Mouse (Mus musculus): ENCODE measurements at regions not wholly inside any gene's neighbourhood (a gene's known extent, or its start where the extent isn't known, plus 50 kb on each side); places are given as distances from the start of the nearest gene placed in this dataset.

DNA sequence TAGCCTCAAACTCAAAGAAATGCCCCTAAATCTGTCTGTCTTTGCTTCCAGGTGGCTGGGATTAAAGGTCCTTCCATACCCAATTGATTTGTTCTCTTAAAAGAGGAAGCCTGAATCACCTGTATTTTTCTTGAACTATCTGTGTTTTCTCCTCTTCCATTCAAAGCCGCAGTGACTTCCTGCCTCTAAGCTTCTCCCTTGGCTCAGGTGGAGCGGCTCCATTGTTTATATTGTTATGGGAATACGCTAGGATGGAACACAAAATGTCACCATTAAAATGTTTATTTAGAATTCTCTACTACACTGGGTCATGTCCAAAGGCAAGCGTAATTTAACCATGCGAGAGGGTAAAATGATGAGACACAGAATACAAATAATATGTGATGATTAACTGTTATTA lies 118.2 kb upstream of the Krr1 start:
- no peak overlapping the region for H3K27ac ChIP-seq (ENCODE audit: low read depth, low read length)
- no peak for TF ChIP-seq CTCF (IDR thresholded peaks at IDR 0.05)
- H3K4me3 ChIP-seq (ENCODE audit: low read depth, low read length): no peak overlapping the region
- WGBS: 90% methylated on average over 5 of the region's 5 CpGs
- ATAC-seq (ENCODE audit: low FRiP score) (no peak), DNase-seq (ENCODE audit: low spot score) (no peak)
- no peaks in the 10 kb centered on the region for H3K27me3 ChIP-seq (ENCODE audit: insufficient read depth, low read length)
- no peaks in the 10 kb centered on the region for H3K4me1 ChIP-seq (ENCODE audit: insufficient read depth, low read length)
- H3K9me3 ChIP-seq (ENCODE audit: low read length): no peaks in the 10 kb centered on the region
- H3K9ac ChIP-seq (replicated peaks; ENCODE audit: low read length, poor library complexity, severe bottlenecking): no peak overlapping the region
- H3K36me3 ChIP-seq (ENCODE audit: insufficient read depth, low read length): no peaks in the 10 kb centered on the region
- H3K4me2 ChIP-seq (ENCODE audit: low read depth, low read length, poor library complexity, severe bottlenecking): no peak overlapping the region

GRCm38 (mm10) chr10:111855496-111855895 lies 117.0 kb upstream of the Krr1 start:
- no peak for ATAC-seq (ENCODE audit: low FRiP score)
- 95% methylated on average over 18 of the region's 18 CpGs for WGBS

DNA sequence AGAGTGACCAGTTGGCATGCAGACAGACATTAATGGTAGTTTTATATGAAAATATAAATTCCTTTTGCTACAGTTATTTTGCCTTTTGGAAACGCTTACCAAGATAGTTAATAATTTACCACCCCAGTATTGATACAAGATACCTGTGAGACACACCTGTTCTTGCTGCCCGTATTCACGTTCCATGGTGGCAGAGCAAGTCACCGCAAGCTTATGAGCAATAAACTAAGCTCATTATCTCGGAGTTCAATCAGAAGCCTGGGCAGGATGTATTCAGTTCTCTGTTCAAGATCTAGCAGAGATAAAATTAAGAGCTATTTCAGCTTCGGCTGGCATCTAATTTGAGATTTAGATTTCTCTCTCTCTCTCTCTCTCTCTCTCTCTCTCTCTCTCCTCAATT lies 114.1 kb upstream of the Krr1 start:
- Histone ChIP-seq H3K9me3 (ENCODE audit: low read length) (no peaks in the 10 kb centered on the region), H3K4me2 (ENCODE audit: low read depth, low read length, poor library complexity, severe bottlenecking) (no peak overlapping the region), H3K4me1 (ENCODE audit: insufficient read depth, low read length) (no peaks in the 10 kb centered on the region), H3K4me3 (ENCODE audit: low read depth, low read length) (no peak overlapping the region), H3K9ac (replicated peaks; ENCODE audit: low read length, poor library complexity, severe bottlenecking) (no peak overlapping the region), H3K36me3 (ENCODE audit: insufficient read depth, low read length) (no peaks in the 10 kb centered on the region), H3K27me3 (ENCODE audit: insufficient read depth, low read length) (no peaks in the 10 kb centered on the region), H3K27ac (ENCODE audit: low read depth, low read length) (no peak overlapping the region)
- ATAC-seq (ENCODE audit: low FRiP score) (no peak), DNase-seq (ENCODE audit: low spot score) (no peak)
- TF ChIP-seq CTCF (IDR thresholded peaks at IDR 0.05): no peak
- WGBS: 89% methylated on average over 6 of the region's 6 CpGs

More at GRCm38 (mm10) chr10:111855496-111855895, 117.0 kb upstream of the Krr1 start:
- Histone ChIP-seq H3K4me1 (ENCODE audit: insufficient read depth, low read length) (no peaks in the 10 kb centered on the region), H3K9ac (replicated peaks; ENCODE audit: low read length, poor library complexity, severe bottlenecking) (no peak overlapping the region), H3K9me3 (ENCODE audit: low read length) (no peaks in the 10 kb centered on the region), H3K4me2 (ENCODE audit: low read depth, low read length, poor library complexity, severe bottlenecking) (no peak overlapping the region), H3K27ac (ENCODE audit: low read depth, low read length) (no peak overlapping the region), H3K36me3 (ENCODE audit: insufficient read depth, low read length) (no peaks in the 10 kb centered on the region), H3K4me3 (ENCODE audit: low read depth, low read length) (no peak overlapping the region), H3K27me3 (ENCODE audit: insufficient read depth, low read length) (no peaks in the 10 kb centered on the region)
- no peak for TF ChIP-seq CTCF (IDR thresholded peaks at IDR 0.05)
- no peak for DNase-seq (ENCODE audit: low spot score)

GRCm38 (mm10) chr10:111865286-111865830 lies 107.1 kb upstream of the Krr1 start:
- H3K27ac ChIP-seq (ENCODE audit: low read depth, low read length): no peak overlapping the region
- ATAC-seq (ENCODE audit: low FRiP score): no peak
- H3K9me3 ChIP-seq (ENCODE audit: low read length): no peaks in the 10 kb centered on the region
- WGBS: 84% methylated on average over 8 of the region's 8 CpGs
- H3K4me2 ChIP-seq (ENCODE audit: low read depth, low read length, poor library complexity, severe bottlenecking): no peak overlapping the region
- H3K27me3 ChIP-seq (ENCODE audit: insufficient read depth, low read length): no peaks in the 10 kb centered on the region
- H3K9ac ChIP-seq (replicated peaks; ENCODE audit: low read length, poor library complexity, severe bottlenecking): no peak overlapping the region
- H3K4me1 ChIP-seq (ENCODE audit: insufficient read depth, low read length): no peaks in the 10 kb centered on the region
- DNase-seq (ENCODE audit: low spot score): no peak
- no peak for TF ChIP-seq CTCF (IDR thresholded peaks at IDR 0.05)
- no peak overlapping the region for H3K4me3 ChIP-seq (ENCODE audit: low read depth, low read length)
- no peaks in the 10 kb centered on the region for H3K36me3 ChIP-seq (ENCODE audit: insufficient read depth, low read length)

DNA sequence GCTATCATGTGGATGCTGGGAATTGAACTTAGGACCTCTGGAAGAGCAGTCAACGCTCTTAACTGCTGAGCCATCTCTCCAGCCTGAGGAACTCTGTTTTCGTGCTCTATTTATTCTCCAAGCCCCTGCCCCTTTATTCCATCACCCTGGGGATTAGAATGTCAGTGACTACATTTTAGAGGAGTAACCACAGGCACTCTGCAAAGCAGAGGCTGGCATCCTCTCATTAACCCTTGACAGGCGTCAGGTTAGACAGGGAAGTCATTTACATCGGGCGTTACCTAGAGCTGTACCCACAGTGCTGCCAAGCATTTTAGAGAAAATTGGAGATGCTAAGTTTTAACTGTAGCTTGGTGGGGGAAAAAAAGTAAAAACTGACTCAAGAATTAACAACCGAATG lies 105.4 kb upstream of the Krr1 start:
- no peaks in the 10 kb centered on the region for H3K4me1 ChIP-seq (ENCODE audit: insufficient read depth, low read length)
- no peak overlapping the region for H3K9ac ChIP-seq (replicated peaks; ENCODE audit: low read length, poor library complexity, severe bottlenecking)
- ATAC-seq (ENCODE audit: low FRiP score): no peak
- H3K27ac ChIP-seq (ENCODE audit: low read depth, low read length): no peak overlapping the region
- no peak overlapping the region for H3K4me2 ChIP-seq (ENCODE audit: low read depth, low read length, poor library complexity, severe bottlenecking)
- H3K9me3 ChIP-seq (ENCODE audit: low read length): no peaks in the 10 kb centered on the region
- H3K4me3 ChIP-seq (ENCODE audit: low read depth, low read length): no peak overlapping the region
- H3K36me3 ChIP-seq (ENCODE audit: insufficient read depth, low read length): no peaks in the 10 kb centered on the region
- no peak for TF ChIP-seq CTCF (IDR thresholded peaks at IDR 0.05)
- 12% methylated on average over 6 of the region's 6 CpGs for WGBS
- no peak for DNase-seq (ENCODE audit: low spot score)
- H3K27me3 ChIP-seq (ENCODE audit: insufficient read depth, low read length): no peaks in the 10 kb centered on the region

DNA sequence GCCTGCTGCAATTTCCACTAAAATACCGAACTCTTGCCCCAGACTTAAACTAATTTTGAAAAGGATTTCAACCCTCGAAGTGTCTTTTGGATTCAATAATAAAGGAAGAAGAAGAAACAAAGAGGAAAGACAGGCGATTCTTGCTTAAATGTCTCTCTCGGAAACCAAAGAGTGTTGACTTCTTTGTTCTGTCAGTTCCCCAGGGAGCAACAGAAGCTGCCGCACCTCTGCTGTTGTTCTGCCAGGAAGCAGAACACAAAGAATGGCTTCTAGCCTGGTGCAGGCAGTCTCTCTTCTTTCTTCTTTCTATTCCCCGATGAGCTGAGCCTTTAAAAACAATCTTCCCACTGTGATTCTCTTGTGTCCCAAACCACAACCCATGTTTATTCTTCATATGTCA lies 104.9 kb upstream of the Krr1 start:
- no peak overlapping the region for H3K4me2 ChIP-seq (ENCODE audit: low read depth, low read length, poor library complexity, severe bottlenecking)
- no peak for TF ChIP-seq CTCF (IDR thresholded peaks at IDR 0.05)
- peak; percentile 40 for DNase-seq (ENCODE audit: low spot score)
- ATAC-seq (ENCODE audit: low FRiP score): no peak
- no peaks in the 10 kb centered on the region for H3K27me3 ChIP-seq (ENCODE audit: insufficient read depth, low read length)
- no peak overlapping the region for H3K27ac ChIP-seq (ENCODE audit: low read depth, low read length)
- 6% methylated on average over 6 of the region's 6 CpGs for WGBS
- no peak overlapping the region for H3K4me3 ChIP-seq (ENCODE audit: low read depth, low read length)
- no peak overlapping the region for H3K9ac ChIP-seq (replicated peaks; ENCODE audit: low read length, poor library complexity, severe bottlenecking)
- no peaks in the 10 kb centered on the region for H3K36me3 ChIP-seq (ENCODE audit: insufficient read depth, low read length)
- no peaks in the 10 kb centered on the region for H3K4me1 ChIP-seq (ENCODE audit: insufficient read depth, low read length)
- H3K9me3 ChIP-seq (ENCODE audit: low read length): no peaks in the 10 kb centered on the region
